Mouse (Mus musculus): ENCODE results near the gene 4933424G06Rik. TPM values are rescaled to one million over a fixed set of nuclear protein-coding genes. Genes with fewer than 3 reads are reported as not detected.
A peak's percentile ranks its signal among the peaks of the same experiment; 100 is the strongest.

Gene 4933424G06Rik
- polyA plus RNA-seq, 1 experiment from 2014 or later, result 0.10 TPM

DNA sequence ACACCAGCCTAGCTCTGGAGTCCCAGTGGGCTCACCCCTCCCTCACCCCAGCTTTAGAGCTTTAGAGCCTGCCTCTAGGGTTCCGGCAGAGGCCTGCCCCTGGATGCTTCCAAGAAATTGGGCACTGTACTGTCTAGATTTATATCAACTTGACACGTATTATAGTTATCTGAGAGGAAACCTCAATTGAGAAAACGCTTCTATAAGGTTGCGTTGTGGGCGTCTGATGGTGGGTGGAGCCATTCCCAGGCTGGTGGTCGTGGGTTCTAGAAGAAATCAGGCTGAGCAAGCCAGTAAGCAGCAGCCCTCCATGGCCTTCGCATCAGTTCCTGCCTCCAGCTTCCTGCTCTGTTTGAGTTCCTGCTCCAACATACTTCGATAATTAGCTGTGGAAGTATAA, 51.1 kb downstream of the 4933424G06Rik start:
- H3K27ac ChIP-seq (replicated peaks), result no peak overlapping the region

DNA sequence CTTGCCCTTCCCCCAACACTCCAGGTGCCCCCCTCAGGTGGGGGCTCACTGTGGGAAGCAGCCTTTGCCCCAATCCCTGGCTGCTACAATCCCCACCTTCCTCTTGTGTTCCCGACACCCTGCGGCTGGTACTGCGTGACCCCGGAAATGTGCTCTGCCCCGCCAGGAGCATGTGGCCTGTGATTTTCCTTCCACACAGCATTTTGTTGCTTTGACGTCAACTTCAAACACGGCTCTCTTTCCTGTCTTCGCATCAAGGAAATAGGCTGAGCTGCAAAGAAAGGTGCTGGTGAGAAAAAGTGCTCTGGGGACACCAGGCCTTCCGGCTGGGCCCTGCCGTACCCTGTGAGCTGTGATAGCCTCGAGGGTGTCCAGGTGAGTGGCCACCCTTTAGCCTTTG, 51.6 kb downstream of the 4933424G06Rik start, which contains the start of gene Zap70:
Zap70 (plus strand) TSS at position 231 of the 400 bp plus-strand sequence.
- H3K36me3 ChIP-seq, result no peaks in the 10 kb centered on the region
- 89% methylated on average over 11 of the region's 11 CpGs for WGBS
- no peaks in the 10 kb centered on the region for H3K27me3 ChIP-seq (ENCODE audit: low read depth, poor library complexity, severe bottlenecking)
- H3K9me3 ChIP-seq (replicated peaks), result no peaks in the 10 kb centered on the region
- H3K4me1 ChIP-seq, result 0 out of 2 replicates have a peak, but pooled peaks cover under 1% of the 10 kb centered on the region
- H3K27ac ChIP-seq (replicated peaks), result no peak within 1 kb of the TSS
- H3K4me3 ChIP-seq, result no peak within 1 kb of the TSS
- no peak for DNase-seq (ENCODE audit: low spot score)

More for the DNA sequence above, 51.1 kb downstream of the 4933424G06Rik start:
- no peaks in the 10 kb centered on the region for H3K36me3 ChIP-seq
- 91% methylated on average over 8 of the region's 8 CpGs for WGBS
- no peaks in the 10 kb centered on the region for H3K27me3 ChIP-seq (ENCODE audit: low read depth, poor library complexity, severe bottlenecking)
- DNase-seq (ENCODE audit: low spot score), result no peak
- H3K9me3 ChIP-seq (replicated peaks), result no peaks in the 10 kb centered on the region
- no peaks in the 10 kb centered on the region for H3K4me1 ChIP-seq
- H3K4me3 ChIP-seq, result no peak overlapping the region

DNA sequence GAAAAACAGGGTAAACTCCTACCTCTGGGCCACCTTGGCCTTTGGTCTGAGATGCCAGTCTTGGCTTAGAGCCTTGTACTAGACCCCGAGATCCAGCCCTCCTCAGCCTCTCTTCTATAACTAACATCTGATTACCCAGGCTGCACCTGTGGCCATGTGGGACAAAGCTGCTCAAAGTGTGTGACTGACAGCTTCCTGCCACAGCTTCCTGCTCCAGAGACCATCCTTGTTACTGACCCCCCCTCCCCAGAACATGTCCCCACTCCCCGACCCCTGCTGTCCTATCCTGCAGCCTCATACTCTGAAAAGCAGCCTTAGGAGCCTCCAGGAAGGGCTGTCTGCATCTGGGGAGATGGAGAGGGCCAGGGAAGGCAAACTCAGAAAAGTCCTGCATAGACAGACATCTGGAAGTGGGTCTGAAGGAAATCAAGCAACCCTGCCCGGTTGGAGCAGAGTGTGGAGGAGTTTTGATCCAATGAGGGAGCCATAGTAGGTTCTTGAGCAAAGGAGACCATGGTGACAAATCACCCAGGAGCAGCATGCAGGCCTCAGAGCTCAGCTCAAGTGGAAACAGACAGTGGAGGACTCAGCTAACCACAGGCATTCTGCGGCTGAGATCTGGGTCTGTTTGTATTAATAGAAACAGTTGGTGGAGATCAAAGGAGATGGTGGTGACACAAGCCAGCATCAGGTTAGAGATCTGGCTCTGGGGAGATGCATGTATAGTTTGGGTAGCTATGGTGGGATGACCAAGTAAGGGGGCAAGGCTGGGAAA, 56.7 kb downstream of the 4933424G06Rik start:
- Histone ChIP-seq H3K9me3 (replicated peaks) (no peaks in the 10 kb centered on the region), H3K27ac (replicated peaks) (0 out of 2 replicates have a peak overlapping the region, but pooled peaks have one; percentile 6), H3K4me3 (no peak overlapping the region), H3K4me1 (peaks cover 10% of the 10 kb centered on the region), H3K27me3 (ENCODE audit: low read depth, poor library complexity, severe bottlenecking) (peaks cover 21% of the 10 kb centered on the region), H3K36me3 (no peaks in the 10 kb centered on the region)
- 80% methylated on average over 4 of the region's 4 CpGs for WGBS
- DNase-seq (ENCODE audit: low spot score), result no peak

DNA sequence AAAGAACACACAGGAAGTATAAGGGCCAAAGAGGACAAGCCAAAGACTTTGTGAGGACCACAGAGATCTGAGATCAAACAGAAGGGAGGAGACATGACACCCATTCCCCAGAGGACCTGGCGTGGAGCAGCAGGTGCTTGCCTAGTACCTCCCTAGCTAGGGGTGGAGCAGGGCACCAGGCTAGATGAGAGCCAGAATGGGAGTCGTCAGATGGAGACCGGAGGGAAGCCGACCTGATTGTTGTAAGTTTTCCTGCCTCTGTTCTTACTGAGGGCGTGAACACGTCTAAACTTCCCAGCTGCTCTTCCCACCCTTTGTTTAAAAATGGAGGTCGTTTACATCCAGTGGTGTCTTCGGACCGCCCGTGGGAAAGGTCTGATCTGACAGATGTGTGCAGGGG, 57.4 kb downstream of the 4933424G06Rik start:
- 61% methylated on average over 10 of the region's 10 CpGs for WGBS
- H3K4me3 ChIP-seq, result no peak overlapping the region
- no peaks in the 10 kb centered on the region for H3K9me3 ChIP-seq (replicated peaks)
- H3K27ac ChIP-seq (replicated peaks), result no peak overlapping the region
- no peak for DNase-seq (ENCODE audit: low spot score)
- no peaks in the 10 kb centered on the region for H3K36me3 ChIP-seq
- peaks cover 10% of the 10 kb centered on the region for H3K4me1 ChIP-seq
- H3K27me3 ChIP-seq (ENCODE audit: low read depth, poor library complexity, severe bottlenecking), result peaks cover 25% of the 10 kb centered on the region

DNA sequence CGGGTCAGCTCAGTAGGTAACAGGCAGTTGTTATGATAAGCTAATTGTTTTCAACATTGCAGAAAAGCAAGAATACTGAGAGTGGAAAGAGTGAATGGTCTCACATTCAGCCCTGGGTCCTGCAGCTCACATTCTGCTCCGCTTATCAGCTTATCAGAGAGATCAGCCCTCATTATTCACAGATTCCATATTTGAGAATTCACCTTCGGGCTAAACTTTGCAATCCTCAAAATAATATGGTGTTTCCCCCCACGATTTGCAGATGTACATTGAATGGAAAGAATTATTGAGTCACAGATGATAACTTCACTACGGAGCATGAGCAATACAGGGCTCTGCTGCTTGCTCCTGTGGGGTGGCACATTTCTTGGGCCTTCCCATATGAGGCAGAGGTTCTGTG, 58.8 kb downstream of the 4933424G06Rik start:
- 82% methylated on average over 5 of the region's 5 CpGs for WGBS
- Histone ChIP-seq H3K27me3 (ENCODE audit: low read depth, poor library complexity, severe bottlenecking) (peaks cover 25% of the 10 kb centered on the region), H3K4me1 (peaks cover 10% of the 10 kb centered on the region), H3K9me3 (replicated peaks) (no peaks in the 10 kb centered on the region), H3K36me3 (no peaks in the 10 kb centered on the region), H3K27ac (replicated peaks) (no peak overlapping the region), H3K4me3 (no peak overlapping the region)
- DNase-seq (ENCODE audit: low spot score), result no peak

DNA sequence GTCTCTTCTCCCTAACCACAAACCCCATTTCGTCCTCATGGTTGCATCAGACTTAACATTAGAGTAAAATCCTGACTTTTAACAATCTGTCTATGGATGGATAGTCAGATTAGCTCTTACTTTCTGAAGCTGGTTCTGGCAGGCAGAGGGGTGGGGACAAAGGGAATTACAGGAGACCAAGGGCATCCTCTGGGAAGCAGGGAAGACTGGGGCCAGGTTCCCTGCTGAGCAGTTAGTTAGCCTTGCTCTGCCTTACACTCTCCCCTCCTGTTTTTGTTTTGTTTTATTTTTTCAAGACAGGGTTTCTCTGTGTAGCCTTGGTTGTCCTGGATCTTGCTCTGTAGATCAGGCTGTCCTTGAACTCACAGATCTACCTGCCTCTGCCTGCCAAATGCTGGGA, 60.0 kb downstream of the 4933424G06Rik start:
- H3K9me3 ChIP-seq (replicated peaks), result no peaks in the 10 kb centered on the region
- DNase-seq (ENCODE audit: low spot score), result no peak
- no peak overlapping the region for H3K4me3 ChIP-seq
- no peaks in the 10 kb centered on the region for H3K36me3 ChIP-seq
- 84% methylated on average over 1 of the region's 1 CpGs for WGBS
- peaks cover 10% of the 10 kb centered on the region for H3K4me1 ChIP-seq
- H3K27me3 ChIP-seq (ENCODE audit: low read depth, poor library complexity, severe bottlenecking), result peaks cover 25% of the 10 kb centered on the region
- no peak overlapping the region for H3K27ac ChIP-seq (replicated peaks)

DNA sequence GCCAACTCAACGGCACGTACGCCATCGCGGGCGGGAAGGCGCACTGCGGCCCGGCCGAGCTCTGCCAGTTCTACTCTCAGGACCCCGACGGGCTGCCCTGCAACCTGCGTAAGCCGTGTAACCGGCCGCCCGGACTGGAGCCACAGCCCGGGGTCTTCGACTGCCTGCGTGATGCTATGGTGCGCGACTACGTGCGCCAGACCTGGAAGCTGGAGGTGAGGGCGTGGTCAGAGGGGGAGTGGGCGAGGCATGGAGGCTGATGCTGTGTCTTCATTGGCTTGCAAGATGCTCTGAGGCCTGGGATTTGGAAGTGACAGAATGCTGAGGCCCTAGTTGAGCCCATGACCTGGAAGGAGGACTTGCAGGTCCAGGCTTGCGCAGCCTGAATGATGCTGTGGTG, 61.0 kb downstream of the 4933424G06Rik start:
- WGBS, result 23% methylated on average over 27 of the region's 27 CpGs
- no peak overlapping the region for H3K27ac ChIP-seq (replicated peaks)

DNA sequence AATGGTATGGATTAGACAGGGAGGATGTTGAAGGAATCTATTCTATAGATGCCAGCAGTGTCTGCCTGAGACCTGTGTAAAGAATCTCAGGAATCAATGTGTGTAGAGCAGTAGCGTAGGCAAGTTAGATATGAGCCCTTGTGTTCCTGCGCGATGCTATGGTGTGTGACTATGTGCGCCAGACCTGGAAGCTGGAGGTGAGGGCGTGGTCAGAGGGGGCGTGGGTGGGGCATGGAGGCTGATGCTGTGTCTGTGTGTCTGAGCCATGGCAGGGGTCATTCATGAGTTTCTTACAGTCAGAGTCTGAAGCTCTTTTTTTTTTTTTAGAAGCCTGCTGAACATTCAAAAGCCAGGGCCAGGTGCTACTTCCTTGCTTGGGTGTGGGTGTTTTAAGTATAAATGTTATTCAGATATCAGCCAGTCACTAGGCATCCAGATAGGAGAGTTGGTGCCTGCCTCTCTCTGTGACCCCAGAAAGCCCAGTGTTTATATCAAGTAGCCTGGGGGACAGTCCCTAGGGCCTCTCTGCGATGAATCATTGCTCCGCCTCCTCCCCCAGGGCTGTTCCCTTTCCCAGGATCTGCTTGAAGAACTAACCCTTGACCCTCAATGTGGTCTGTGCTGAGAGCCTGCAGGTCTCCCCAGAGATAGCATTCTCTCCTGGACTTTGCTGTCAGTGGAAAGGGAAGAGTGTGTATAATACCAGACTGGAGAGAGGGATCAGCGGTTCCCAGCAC, 62.4 kb downstream of the 4933424G06Rik start:
- WGBS, result 91% methylated on average over 9 of the region's 9 CpGs
- Histone ChIP-seq H3K4me1 (peaks cover 7% of the 10 kb centered on the region), H3K27ac (replicated peaks) (no peak overlapping the region), H3K36me3 (no peaks in the 10 kb centered on the region), H3K27me3 (ENCODE audit: low read depth, poor library complexity, severe bottlenecking) (peaks cover 25% of the 10 kb centered on the region), H3K9me3 (replicated peaks) (no peaks in the 10 kb centered on the region), H3K4me3 (no peak overlapping the region)
- no peak for DNase-seq (ENCODE audit: low spot score)

More for the DNA sequence above, 61.0 kb downstream of the 4933424G06Rik start:
- DNase-seq (ENCODE audit: low spot score), result peak; percentile 19
- H3K27me3 ChIP-seq (ENCODE audit: low read depth, poor library complexity, severe bottlenecking), result peaks cover 25% of the 10 kb centered on the region
- H3K36me3 ChIP-seq, result no peaks in the 10 kb centered on the region
- no peaks in the 10 kb centered on the region for H3K9me3 ChIP-seq (replicated peaks)
- H3K4me1 ChIP-seq, result peaks cover 10% of the 10 kb centered on the region
- H3K4me3 ChIP-seq, result peak overlapping the region; percentile 40

DNA sequence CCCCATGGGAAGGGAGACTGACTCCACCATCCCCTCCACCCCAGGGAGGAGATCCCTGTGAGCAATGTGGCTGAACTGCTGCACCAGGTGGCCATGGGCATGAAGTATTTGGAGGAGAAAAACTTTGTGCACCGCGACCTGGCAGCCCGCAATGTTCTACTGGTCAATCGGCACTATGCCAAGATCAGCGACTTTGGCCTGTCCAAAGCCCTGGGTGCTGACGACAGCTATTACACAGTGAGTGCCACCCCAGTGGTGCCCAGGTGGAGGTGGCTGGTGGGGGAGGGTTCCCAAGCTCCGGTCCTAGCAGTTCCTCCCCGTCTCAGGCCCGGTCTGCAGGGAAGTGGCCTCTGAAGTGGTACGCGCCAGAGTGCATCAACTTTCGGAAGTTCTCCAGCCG, 70.8 kb downstream of the 4933424G06Rik start:
- Histone ChIP-seq H3K36me3 (no peaks in the 10 kb centered on the region), H3K27ac (replicated peaks) (no peak overlapping the region), H3K4me3 (no peak overlapping the region), H3K27me3 (ENCODE audit: low read depth, poor library complexity, severe bottlenecking) (peaks cover 14% of the 10 kb centered on the region; the same call in 1 of the 2 replicates), H3K4me1 (peaks cover 10% of the 10 kb centered on the region), H3K9me3 (replicated peaks) (no peaks in the 10 kb centered on the region)
- no peak for DNase-seq (ENCODE audit: low spot score)
- 92% methylated on average over 13 of the region's 13 CpGs for WGBS

DNA sequence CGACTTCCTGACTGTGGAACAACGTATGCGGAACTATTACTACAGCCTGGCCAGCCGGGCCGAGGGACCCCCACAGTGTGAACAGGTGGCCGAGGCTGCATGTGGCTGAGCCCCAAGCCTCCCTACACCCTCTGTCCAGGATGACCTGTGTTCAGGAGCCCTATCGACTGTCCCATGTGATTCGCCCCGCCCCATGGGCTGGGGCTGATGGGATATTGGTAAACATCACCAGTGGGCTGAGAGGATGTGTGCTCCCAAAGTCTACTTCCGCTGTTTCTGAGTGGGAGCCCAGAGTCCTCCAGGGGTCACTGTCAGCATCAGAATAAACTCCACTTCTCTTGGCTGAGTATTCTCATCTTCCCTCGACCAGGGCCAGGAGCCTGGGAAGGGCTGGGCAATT, 72.5 kb downstream of the 4933424G06Rik start:
- H3K36me3 ChIP-seq, result no peaks in the 10 kb centered on the region
- H3K9me3 ChIP-seq (replicated peaks), result no peaks in the 10 kb centered on the region
- 83% methylated on average over 11 of the region's 11 CpGs for WGBS
- peaks cover 10% of the 10 kb centered on the region for H3K4me1 ChIP-seq
- no peak overlapping the region for H3K4me3 ChIP-seq
- H3K27me3 ChIP-seq (ENCODE audit: low read depth, poor library complexity, severe bottlenecking), result peaks cover 19% of the 10 kb centered on the region; the same call in 1 of the 2 replicates
- no peak for DNase-seq (ENCODE audit: low spot score)
- H3K27ac ChIP-seq (replicated peaks), result no peak overlapping the region

DNA sequence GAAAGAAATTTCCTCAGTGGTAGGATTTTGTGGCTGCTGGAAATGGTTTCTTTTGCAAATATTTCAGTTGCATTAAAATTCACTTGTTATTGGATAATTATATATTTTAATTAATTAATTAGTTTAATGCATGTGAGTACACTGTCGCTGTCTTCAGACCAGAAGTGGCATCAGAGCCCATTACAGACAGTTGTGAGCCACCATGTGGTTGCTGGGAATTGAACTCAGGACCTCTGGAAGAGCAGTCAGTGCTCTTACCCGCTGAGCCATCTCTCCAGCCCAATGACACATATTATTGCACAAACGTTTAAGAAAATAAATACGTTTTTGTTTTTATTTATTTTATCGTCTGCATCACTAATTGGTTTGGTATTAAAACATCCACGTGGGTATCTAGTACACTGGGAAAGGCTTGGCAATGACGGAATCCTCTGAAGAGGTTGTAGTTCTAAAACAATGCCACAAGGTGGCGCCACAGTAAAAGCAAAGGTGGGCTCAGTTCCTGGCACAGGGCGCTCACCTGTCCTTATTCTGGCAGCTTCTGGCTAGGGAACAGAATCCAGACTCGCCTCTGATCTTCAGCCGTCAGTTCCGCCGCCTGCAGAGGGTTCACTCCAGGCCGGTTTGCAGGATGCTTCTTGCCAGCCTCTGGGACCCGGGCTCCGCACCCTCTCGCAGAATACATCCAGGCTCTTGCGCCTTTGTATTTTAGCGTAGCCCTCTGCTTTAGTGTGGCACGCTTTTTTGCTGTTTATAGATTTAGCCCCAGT, 74.6 kb downstream of the 4933424G06Rik start:
- H3K27ac ChIP-seq (replicated peaks), result peak overlapping the region; percentile 74
- H3K4me3 ChIP-seq, result peak overlapping the region; percentile 53
- peaks cover 19% of the 10 kb centered on the region; the same call in 1 of the 2 replicates for H3K27me3 ChIP-seq (ENCODE audit: low read depth, poor library complexity, severe bottlenecking)
- no peaks in the 10 kb centered on the region for H3K9me3 ChIP-seq (replicated peaks)
- DNase-seq (ENCODE audit: low spot score), result peak; percentile 78
- WGBS, result 5% methylated on average over 20 of the region's 20 CpGs
- H3K36me3 ChIP-seq, result no peaks in the 10 kb centered on the region
- peaks cover 10% of the 10 kb centered on the region for H3K4me1 ChIP-seq

DNA sequence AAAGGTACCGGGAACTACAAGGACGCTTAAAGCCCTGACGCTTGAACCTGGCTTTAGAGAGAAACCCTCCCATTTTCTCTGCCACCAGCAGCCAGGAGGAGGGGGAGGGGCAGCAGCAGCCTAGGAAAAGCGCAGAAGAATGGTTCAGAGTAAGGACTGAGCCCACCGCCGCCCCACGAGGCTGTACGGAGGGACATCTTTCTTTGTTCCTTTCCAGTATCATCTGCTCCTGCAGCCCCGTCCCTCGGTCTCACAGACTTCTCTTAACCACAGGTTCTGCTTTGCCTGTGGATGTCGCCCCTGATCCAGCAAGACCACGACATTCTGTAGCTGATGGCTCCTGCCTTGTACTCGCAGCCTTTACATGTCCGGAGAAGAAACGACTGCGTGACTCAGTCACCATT, 75.3 kb downstream of the 4933424G06Rik start:
- Histone ChIP-seq H3K9me3 (replicated peaks) (no peaks in the 10 kb centered on the region), H3K27me3 (ENCODE audit: low read depth, poor library complexity, severe bottlenecking) (peaks cover 19% of the 10 kb centered on the region; the same call in 1 of the 2 replicates), H3K36me3 (0 out of 2 replicates have a peak, but pooled peaks cover 5% of the 10 kb centered on the region), H3K27ac (replicated peaks) (peak overlapping the region; percentile 74), H3K4me3 (peak overlapping the region; percentile 53), H3K4me1 (peaks cover 10% of the 10 kb centered on the region)
- WGBS, result 3% methylated on average over 16 of the region's 16 CpGs
- DNase-seq (ENCODE audit: low spot score), result peak; percentile 56

Data from midbrain, embryonic 10.5 days (tissue).